Mouse (Mus musculus) spleen, adult 2 months (tissue): ENCODE measurements around the gene Muc20.

Experiments used
- CTCF ChIP-seq: fragments of 200-500 bp; IDR thresholded peaks from 2 replicates; pipeline ENCODE4 v1.5.1; 2011; ENCODE audit warnings: mild to moderate bottlenecking, inconsistent platforms; ENCODE audit not compliant: insufficient read depth, insufficient read length, insufficient replicate concordance; ENCODE audit errors: extremely low read depth
- POLR2A ChIP-seq: fragments of 200-500 bp; IDR thresholded peaks from 2 replicates; pipeline ENCODE4 v1.6.1; 2011; ENCODE audit warnings: low read depth, low read length, inconsistent platforms

GRCm38 (mm10) chr16:32822450-32822827 is 25.2 kb upstream of the Muc20 start:
- TF ChIP-seq POLR2A (no peak), CTCF (no peak)
